Mouse (Mus musculus) gonadal fat pad, adult 2 months (tissue): Measurements from ENCODE around the gene Prdm10. TPM values are rescaled to one million over a fixed set of nuclear protein-coding genes. Genes with fewer than 3 reads are reported as not detected.

Source experiments
- DNase-seq: peaks from one replicate; pipeline ENCODE4 v3.0.0-alpha.2; 2012; ENCODE audit warnings: low read depth
- polyA plus RNA-seq: library from polyadenylated mRNA; depleted of rRNA; stranded (reverse); fragments of >200 nt; gene quantifications from 2 replicates; pipeline ENCODE4 v1.2.3, GENCODE M21; 2012

Prdm10 gene
- polyA plus RNA-seq, 1 experiment, result 6.3 TPM

DNA sequence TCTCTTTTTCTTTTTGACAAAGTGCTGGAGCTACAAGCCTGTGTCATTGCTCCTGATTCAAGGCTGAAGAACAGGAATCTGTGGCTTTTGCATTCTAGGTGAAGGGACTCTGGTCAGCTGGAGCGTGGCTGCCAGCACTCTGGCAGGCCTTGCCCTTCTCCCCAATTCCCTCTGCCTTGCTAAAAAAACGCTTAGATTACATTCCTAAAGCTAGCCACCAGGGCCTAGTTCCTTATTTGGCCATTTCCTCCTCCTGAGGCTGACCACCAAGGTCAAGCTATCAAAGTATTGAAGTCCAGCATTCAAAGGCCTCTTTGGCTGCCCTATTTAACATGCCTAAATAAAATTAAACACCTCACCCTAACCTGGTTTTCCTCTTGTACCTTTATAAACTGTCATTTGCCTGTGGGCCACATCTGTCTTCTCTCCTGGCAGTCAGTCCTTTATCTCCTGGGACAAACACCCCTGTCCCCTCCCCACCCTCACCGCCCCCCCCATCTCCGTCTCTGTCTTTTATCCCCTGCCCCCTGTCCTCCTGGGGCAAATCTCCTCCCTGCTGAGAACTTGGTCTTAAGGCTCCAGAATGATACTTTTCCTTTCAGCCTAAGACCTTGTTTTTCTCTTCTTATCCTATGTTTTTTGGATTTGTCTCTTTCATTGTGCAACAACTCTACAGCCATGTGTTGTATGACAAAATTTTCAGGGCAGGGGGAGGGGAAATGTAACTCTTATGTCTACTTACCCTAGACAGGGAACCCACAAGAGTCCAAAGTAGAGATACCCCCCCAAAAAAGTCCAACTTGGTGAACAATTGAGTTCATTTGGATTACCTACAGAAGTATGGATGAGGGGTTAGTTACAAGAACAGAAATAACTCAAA, 17.9 kb upstream of the Prdm10 start:
- DNase-seq, result no peak

DNA sequence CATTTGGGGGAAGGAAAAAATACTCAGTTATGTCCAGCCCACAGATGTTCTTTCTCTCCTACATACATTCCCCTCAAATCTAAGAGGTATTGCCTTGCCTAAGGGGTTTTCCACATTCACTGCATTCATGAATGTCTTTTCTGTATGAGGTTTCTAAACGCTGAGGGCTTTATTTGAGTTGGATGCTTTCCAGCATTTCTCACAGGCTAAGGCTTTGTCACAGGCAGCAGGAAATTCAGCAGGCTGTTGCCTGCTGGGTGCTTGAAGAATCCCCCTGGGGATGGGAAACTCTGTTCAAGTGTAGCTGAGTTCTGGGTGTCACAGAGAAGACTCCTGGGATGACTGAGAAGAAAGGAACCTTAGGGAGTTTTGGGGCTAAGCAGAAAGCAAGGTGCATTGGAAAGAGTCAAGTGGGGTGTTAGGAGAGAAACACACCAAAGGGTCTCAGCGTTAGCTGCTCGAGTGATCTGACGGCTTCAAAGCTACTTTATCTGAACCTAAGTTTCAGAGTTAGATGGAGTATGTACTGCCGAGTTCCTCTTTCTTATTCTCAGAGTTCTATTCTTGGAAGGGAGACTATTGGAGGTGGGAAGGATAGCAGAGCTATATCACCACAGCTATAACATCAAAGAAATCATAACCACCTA, 14.2 kb upstream of the Prdm10 start:
- no peak for DNase-seq

DNA sequence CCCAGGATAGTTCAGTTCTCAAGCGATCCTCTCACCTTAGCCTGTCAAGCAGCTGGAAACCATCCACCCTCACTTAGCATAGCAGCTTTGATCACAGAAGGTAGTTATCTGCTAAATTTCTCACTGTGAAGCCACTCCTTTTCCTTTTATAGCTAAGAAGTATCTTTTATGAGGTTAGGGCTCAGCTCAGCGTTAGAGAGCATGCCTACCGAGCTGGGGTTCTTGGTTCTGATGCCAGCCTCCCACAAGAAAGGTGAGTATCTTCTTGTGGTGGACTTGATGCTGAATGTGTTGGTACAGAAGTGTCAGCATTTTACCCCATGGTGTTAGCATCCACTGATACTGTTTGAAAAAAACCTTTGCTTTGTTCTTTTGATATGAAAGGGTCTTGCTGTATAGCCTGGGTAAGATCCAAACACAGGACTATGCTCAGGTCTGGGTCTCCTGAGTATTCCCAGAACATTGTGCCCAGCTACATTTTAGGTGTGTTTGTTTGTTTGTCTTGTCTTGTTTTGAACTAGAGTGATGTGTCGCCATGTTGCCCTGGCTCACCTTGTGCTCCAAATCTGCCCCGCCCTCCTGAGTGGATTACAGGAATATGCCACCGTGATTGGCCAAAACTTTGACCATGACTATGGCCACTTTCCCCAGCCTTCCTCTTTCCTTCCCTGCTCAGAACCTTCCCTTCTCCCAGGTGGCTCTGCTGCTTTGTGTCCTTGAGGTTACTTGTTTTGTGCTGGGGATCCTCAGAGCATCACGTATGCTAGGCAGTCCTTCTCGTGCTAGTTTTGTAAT, 8.9 kb upstream of the Prdm10 start:
- DNase-seq, result no peak

GRCm38 (mm10) chr9:31272160-31272559, 8.2 kb upstream of the Prdm10 start:
- DNase-seq, result no peak

DNA sequence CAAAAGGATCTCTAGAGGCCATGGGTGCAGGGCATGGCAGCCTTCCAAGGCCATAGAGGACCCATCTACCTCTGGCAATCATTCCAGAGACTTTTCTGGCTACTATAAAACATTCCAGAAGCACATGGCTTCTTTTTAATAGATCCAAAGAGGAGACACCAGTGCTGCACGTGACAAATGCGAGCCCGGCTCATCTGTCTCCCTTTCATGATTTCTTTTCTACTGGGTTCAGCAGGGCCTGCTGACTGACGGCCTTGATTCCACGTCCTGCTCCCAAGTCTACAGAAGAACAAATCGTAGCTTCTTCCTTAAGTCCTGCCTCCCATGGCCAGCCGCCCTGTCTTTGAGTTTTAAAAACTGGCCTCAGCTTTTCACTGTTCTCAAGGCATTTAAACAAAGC, 1.7 kb upstream of the Prdm10 start:
- DNase-seq, result no peak

DNA sequence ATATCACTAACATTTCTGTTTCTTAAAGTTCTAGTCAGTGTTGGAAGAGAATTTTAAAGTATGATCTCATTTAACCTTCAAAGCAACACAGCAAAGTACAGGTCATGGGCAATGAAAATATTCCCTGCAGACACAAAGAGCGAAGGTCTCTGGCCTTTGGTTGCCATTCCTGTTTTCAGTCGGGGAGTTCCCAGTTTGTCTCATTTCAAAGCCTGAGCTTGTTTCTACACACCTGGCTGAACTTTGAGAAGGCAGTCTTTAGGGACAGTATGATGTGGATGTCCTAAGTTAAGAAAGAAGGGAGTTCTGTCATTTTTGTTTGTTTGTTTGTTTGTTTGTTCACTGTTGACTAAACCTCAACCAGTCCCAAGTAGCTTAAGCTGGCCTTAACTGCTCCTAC, 1.0 kb upstream of the Prdm10 start:
- DNase-seq, result no peak

GRCm38 (mm10) chr9:31279885-31280365, 413 bp upstream of the Prdm10 start:
- DNase-seq, result no peak

GRCm38 (mm10) chr9:31281011-31281662, 799 bp downstream of the Prdm10 start:
- no peak for DNase-seq

- DNase-seq, result no peak
Observed at GRCm38 (mm10) chr9:31281663-31282015, 1.3 kb downstream of the Prdm10 start.

DNA sequence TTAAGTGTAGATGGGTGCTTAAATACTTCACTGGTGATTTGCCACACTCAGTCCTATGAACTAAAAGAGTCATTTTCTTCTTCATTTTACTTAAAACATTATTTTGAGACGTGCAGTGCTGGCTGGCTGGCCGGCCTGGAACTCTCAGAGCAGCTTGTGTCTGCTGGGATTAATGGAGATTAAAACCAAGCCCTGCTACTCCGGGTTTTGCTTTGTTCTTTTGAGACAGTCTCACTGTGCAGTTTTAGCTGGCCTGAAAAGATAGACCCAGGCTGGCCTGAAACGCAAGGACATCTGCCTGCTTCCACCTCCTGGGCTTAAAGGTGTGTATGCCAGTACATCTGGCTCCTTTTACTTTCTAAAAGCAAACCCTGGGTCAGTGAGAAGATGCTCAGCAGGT, 2.2 kb downstream of the Prdm10 start:
- DNase-seq, result no peak

DNA sequence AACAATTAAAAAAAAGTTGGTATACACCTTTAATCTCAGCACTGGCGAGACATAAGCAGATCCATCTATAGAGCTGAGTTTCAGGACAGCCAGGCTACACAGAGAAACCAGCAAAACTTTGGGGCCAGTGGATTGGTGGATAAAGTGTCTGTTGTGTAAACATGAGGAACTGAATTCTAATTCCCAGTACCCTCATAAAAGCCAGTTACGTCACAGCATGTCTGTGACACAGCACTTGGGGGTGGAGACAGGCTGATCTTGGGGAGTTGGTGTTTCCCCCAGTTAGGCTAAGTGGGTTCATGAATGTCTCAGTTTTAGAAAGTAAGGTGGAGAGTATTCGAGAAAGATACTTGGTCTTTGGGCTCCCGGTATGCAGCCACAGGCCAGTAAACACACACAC, 2.7 kb downstream of the Prdm10 start:
- DNase-seq, result no peak

DNA sequence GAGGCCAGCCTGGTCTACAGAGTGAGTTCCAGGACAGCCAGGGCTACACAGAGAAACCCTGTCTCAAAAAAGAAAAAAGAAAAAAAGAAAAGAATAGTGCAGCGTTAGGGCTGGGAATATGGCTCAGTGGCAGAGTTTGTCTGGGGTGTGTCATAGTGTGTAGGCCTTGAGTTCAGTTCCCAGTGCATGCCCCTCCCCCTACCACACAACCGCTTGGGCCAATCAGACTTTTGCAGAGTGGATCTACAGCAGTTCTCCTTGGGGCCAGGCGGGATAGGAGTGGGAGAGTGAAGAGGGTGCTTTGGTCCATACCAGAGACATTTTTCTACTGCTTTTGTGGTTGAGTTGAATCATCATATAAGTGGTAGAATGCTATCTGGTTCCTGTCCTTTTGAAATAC, 3.6 kb downstream of the Prdm10 start:
- no peak for DNase-seq

DNA sequence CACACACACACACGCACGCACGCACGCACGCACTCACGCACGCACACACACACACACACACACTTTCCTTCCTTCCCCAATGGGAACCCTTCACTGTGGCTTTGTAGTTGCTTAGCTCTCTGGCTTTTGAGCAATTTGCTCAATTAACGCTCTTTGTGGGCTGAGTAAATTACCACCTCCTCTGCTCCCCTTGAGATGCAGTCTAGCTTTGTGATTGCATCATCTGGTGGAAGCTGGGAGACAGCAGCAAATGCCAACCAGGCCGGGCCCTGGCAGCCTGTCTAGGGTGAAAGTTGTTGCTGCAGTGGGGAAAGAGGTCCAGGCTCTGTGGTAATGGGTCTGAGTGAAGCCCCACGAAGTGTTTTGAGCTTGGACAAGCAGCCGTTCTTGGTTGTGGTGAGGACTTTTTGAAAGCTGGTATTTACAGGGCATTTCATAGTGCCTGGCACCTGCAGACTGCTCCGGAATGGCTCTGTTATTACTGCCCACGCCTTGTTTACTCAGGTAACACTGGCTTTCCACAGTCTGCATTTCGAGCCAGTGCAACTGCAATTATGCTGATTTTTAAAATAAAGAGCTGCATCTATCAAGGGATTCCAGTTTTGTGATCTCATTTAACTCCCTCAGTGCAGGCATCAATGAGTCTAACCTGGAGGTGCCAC, 10.0 kb downstream of the Prdm10 start:
- DNase-seq, result no peak

- DNase-seq, result no peak
Observed at GRCm38 (mm10) chr9:31291978-31292377, 11.6 kb downstream of the Prdm10 start.

- no peak for DNase-seq
Observed at GRCm38 (mm10) chr9:31293208-31293607, 12.9 kb downstream of the Prdm10 start.

GRCm38 (mm10) chr9:31295311-31295710, 15.0 kb downstream of the Prdm10 start:
- no peak for DNase-seq

DNA sequence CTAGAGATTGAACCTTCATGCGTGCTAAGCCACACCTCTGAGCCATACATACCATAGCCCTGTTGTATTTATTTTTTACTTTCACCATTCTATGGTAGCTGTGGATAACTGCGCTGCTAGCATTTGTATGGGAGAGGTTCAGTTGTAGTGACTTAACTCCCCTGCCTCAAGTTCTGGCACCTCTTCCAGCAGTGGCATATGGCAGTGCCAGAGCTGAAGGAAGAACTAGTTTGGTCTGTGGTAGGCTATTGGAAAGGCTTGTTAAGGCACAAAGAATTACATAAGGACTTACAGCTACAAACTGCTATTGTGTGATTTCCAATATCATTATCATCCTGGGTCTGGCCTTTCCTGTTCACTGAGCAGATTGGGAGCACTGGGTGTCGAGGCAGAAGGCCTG, 16.0 kb downstream of the Prdm10 start:
- no peak for DNase-seq

DNA sequence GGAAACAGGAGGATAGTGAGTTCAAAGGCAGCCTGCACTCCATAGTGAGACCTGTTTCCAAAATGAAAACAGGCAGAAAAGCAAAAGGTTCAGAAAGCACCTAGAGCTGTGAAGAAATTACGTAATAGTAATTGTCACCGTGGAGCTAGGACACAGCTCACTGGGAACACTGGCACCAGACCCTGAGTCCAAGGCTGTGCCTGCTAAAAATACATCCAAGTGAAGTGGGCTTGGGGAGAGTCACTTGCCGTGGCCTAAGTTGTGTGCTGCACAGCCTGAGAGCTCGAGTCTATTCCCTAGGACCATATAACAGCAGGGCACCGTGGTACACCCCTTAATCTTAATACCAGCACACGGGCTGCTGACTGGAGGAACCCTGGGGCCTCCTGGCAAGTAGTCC, 18.4 kb downstream of the Prdm10 start:
- no peak for DNase-seq

DNA sequence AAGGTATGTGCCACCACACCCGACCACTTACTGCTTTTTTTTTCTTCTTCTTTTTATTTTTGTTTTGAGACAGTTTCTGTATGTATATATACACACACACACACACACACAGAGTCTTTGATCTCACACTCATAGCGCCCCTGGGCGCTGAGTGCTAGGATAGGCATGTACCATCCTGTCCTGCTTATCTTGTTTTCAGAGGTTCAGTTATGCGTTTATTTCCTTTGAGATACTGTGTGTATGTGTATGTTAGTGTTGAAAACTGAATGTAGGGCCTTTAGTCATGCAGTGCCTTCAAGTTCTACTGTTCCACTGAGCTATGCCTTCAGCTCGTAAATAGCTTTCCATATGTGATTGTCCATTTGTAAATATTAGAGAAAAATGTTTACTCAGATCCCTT, 20.2 kb downstream of the Prdm10 start:
- no peak for DNase-seq

DNA sequence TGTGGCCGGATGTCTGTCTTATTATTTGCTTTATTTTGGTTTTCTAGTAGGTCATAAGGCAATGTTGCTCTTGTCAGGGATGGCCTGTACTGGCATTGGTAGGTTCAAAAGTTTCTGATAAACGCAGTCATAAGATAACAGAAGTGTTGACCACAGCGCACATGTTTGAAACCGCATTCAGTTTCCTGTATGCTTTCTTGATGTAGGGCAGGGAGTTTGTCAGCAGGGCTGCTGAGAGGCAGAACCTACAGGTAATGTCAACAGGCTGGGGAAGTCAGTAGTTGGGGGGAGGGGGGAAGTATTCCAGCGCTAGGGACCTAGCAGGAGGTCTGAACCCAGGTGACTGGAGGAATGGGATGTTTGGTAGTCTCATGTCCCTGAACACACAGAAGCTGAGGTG, 20.8 kb downstream of the Prdm10 start:
- DNase-seq, result no peak

- no peak for DNase-seq
Observed at GRCm38 (mm10) chr9:31301526-31302311, 21.4 kb downstream of the Prdm10 start.
